Mouse (Mus musculus) lung, postnatal 36 days (tissue): ENCODE results near the gene Prss36.
"Not testable (repeated sequence)": the region's sequence is repeated elsewhere in the genome, so short reads cannot be mapped to it uniquely, and the experiment has no call there.

Experiments
- DNase-seq: peaks from one replicate; pipeline ENCODE4 v3.0.0; 2022; ENCODE audit warnings: mixed read lengths

The Prss36 gene

GRCm38 (mm10) chr7:127899997-127900396 lies 46.5 kb downstream of the Prss36 start:
- no peak for DNase-seq

GRCm38 (mm10) chr7:127898179-127898956 lies 48.2 kb downstream of the Prss36 start:
- DNase-seq: peak; percentile 15

- DNase-seq: no peak
Measured at GRCm38 (mm10) chr7:127897542-127897941, 49.0 kb downstream of the Prss36 start.

GRCm38 (mm10) chr7:127896384-127896783 lies 50.1 kb downstream of the Prss36 start:
- DNase-seq: peak; percentile 79

GRCm38 (mm10) chr7:127895891-127896290 lies 50.6 kb downstream of the Prss36 start:
- not testable (repeated sequence) for DNase-seq

GRCm38 (mm10) chr7:127895442-127895841 lies 51.1 kb downstream of the Prss36 start, which contains the start of the genes Gm21974 and Vkorc1:
Gene Gm21974, minus strand, starts transcription at chr7:127895454.
Gene Vkorc1, minus strand, starts transcription at chr7:127895617.
- DNase-seq: peak; percentile 99

GRCm38 (mm10) chr7:127894480-127894879 lies 52.0 kb downstream of the Prss36 start:
- DNase-seq: peak; percentile 50

- DNase-seq: peak; percentile 62
Measured at GRCm38 (mm10) chr7:127890798-127891197, 55.7 kb downstream of the Prss36 start, which contains the start of gene Prss53. Gene Prss53, minus strand, starts transcription at chr7:127890970.

GRCm38 (mm10) chr7:127888821-127889220 lies 57.7 kb downstream of the Prss36 start:
- DNase-seq: no peak

- DNase-seq: no peak
Measured at GRCm38 (mm10) chr7:127887781-127888180, 58.7 kb downstream of the Prss36 start.

GRCm38 (mm10) chr7:127887191-127887590 lies 59.3 kb downstream of the Prss36 start:
- no peak for DNase-seq

GRCm38 (mm10) chr7:127886551-127886950 lies 60.0 kb downstream of the Prss36 start:
- DNase-seq: no peak

GRCm38 (mm10) chr7:127885951-127886350 lies 60.6 kb downstream of the Prss36 start:
- peak; percentile 82 for DNase-seq
